Mouse (Mus musculus): Measurements from ENCODE around the gene Fbxo21. TPM values are rescaled to one million over a fixed set of nuclear protein-coding genes. Genes with fewer than 3 reads are reported as not detected.

Fbxo21 gene
- polyA plus RNA-seq, 2 experiments = 9.5 to 10.0 TPM

DNA sequence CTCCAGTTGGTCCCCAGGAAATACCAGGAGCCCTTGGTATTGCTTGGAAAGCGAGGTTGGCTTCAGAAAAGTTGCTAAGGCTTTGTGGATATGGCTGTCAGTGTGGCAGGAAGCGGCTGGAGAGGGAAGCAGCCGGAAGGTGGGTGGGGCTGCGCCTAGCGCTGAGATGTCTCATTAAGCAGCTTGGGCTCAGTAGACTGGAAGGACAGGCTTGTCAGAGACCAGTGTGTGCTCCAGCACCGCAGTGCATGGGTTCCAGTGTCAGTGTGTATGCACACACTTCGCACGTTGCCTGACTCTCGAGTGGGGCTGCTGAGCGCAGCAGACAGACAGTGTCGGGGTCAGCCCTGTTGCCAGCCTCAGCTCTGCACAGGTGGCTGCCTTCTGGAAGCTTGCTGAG lies 23.1 kb downstream of the Fbxo21 start:
- 81% methylated on average over 11 of the region's 11 CpGs for WGBS (ENCODE audit: insufficient replicate concordance)
- Histone ChIP-seq H3K9me3 (ENCODE audit: control insufficient read depth, low read length) (no peaks in the 10 kb centered on the region), H3K27ac (no peak overlapping the region), H3K9ac (replicated peaks) (no peak overlapping the region), H3K4me2 (ENCODE audit: low read depth) (no peak overlapping the region), H3K4me1 (replicated peaks; ENCODE audit: control insufficient read depth in 2 of 2, insufficient read depth in 2 of 2, low read length in 1 of 2) (no peaks in the 10 kb centered on the region; a peak in 1 of 4 replicates), H3K36me3 (replicated peaks; ENCODE audit: control insufficient read depth, insufficient read depth, low read depth) (peaks cover 2% of the 10 kb centered on the region; the same call in 1 of the 2 replicates), H3K4me3 (ENCODE audit: insufficient read depth in 1 of 2, low read depth in 2 of 2, low read length in 2 of 2) (no peak overlapping the region), H3K27me3 (ENCODE audit: control insufficient read depth, insufficient read depth, low read length) (no peaks in the 10 kb centered on the region)
- ATAC-seq (ENCODE audit: insufficient read depth) (no peak), DNase-seq (ENCODE audit: low read depth in 3 of 3, low spot score in 3 of 3) (no peak)
- no peak for TF ChIP-seq CTCF (IDR thresholded peaks at IDR 0.05; ENCODE audit: low read depth)
- TF ChIP-seq EP300 (IDR thresholded peaks at IDR 0.05; ENCODE audit: low read depth) = no peak

DNA sequence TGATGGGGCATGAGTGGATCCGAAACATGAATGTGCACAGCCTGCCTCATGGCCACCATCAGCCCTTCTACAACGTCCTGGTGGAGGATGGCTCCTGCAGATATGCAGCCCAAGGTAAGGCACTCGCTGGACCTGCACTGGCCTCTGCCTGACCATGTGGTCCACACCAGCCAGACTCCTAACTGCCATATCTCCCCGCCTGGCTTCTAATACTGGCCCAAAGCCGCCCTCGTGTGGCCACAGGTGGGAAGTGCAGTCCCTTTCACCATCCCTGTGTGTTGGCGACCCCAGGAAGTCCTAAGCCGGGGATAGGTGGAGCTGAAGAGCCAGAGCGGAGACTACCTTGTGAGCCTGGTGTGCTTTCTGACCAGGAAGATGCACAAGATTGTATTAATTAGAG lies 25.5 kb downstream of the Fbxo21 start:
- H3K36me3 ChIP-seq (replicated peaks; ENCODE audit: control insufficient read depth, insufficient read depth, low read depth) = peaks cover 2% of the 10 kb centered on the region; the same call in 1 of the 2 replicates
- 43% methylated on average over 9 of the region's 9 CpGs for WGBS (ENCODE audit: insufficient replicate concordance)
- TF ChIP-seq EP300 (IDR thresholded peaks at IDR 0.05; ENCODE audit: low read depth) = no peak
- TF ChIP-seq CTCF (IDR thresholded peaks at IDR 0.05; ENCODE audit: low read depth) = peak; percentile 94
- no peak overlapping the region for H3K4me2 ChIP-seq (ENCODE audit: low read depth)
- H3K4me1 ChIP-seq (replicated peaks; ENCODE audit: control insufficient read depth in 2 of 2, insufficient read depth in 2 of 2, low read length in 1 of 2) = no peaks in the 10 kb centered on the region
- H3K9ac ChIP-seq (replicated peaks) = no peak overlapping the region
- H3K27ac ChIP-seq = no peak overlapping the region
- no peaks in the 10 kb centered on the region for H3K9me3 ChIP-seq (ENCODE audit: control insufficient read depth, low read length)
- H3K27me3 ChIP-seq (ENCODE audit: control insufficient read depth, insufficient read depth, low read length) = no peaks in the 10 kb centered on the region
- no peak overlapping the region for H3K4me3 ChIP-seq (ENCODE audit: insufficient read depth in 1 of 2, low read depth in 2 of 2, low read length in 2 of 2)
- ATAC-seq (ENCODE audit: insufficient read depth) = peak; percentile 14; the same call in 1 of the 2 replicates
- no peak for DNase-seq (ENCODE audit: low read depth in 3 of 3, low spot score in 3 of 3)

DNA sequence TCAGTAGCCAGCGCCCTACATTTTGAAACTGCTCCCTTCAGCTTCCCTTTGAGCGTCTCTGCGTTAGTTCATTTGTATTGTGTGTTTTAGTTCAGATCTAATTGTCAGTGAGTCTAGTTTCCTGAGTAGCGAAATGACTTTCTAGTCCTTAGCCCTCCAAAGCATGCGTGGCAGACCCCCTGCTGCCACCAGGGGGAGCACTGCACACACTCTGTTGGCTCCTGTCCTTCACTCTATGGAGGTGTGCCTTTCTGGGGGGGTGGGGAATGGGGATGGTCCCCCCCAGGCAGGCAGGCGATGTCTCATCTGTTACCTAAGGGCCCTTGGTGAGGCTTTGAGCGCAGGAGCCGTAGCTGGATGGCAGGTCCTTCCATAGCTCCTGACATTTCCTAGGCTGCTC lies 28.1 kb downstream of the Fbxo21 start:
- no peaks in the 10 kb centered on the region for H3K27me3 ChIP-seq (ENCODE audit: control insufficient read depth, insufficient read depth, low read length)
- no peaks in the 10 kb centered on the region for H3K9me3 ChIP-seq (ENCODE audit: control insufficient read depth, low read length)
- no peak overlapping the region for H3K27ac ChIP-seq
- peak; percentile 91 for TF ChIP-seq CTCF (IDR thresholded peaks at IDR 0.05; ENCODE audit: low read depth)
- TF ChIP-seq EP300 (IDR thresholded peaks at IDR 0.05; ENCODE audit: low read depth) = no peak
- ATAC-seq (ENCODE audit: insufficient read depth) (no peak), DNase-seq (ENCODE audit: low read depth in 3 of 3, low spot score in 3 of 3) (no peak)
- H3K36me3 ChIP-seq (replicated peaks; ENCODE audit: control insufficient read depth, insufficient read depth, low read depth) = peaks cover 2% of the 10 kb centered on the region; the same call in 1 of the 2 replicates
- no peak overlapping the region for H3K4me2 ChIP-seq (ENCODE audit: low read depth)
- no peak overlapping the region for H3K4me3 ChIP-seq (ENCODE audit: insufficient read depth in 1 of 2, low read depth in 2 of 2, low read length in 2 of 2)
- no peak overlapping the region for H3K9ac ChIP-seq (replicated peaks)
- WGBS (ENCODE audit: insufficient replicate concordance) = 69% methylated on average over 8 of the region's 8 CpGs
- no peaks in the 10 kb centered on the region for H3K4me1 ChIP-seq (replicated peaks; ENCODE audit: control insufficient read depth in 2 of 2, insufficient read depth in 2 of 2, low read length in 1 of 2)

DNA sequence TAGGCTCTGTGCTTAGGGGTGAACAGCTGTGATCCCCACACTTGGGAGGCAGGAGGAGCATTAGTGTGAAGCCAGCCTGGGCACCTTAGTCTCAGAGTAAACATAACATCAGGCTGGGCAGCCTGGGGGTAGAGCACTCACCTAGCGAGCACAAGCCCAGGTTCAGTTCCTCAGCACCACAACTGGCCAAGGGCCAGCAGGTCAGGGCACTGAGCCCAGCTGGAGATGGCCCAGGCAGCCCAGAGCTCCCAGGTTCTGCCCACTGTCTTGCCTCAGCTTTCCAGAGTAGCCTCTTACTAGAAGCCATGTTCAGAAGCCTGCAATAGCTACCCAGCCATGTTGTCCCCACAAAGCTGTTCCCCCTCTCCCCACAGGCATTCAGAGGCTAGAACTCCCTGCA lies 29.2 kb downstream of the Fbxo21 start:
- H3K4me3 ChIP-seq (ENCODE audit: insufficient read depth in 1 of 2, low read depth in 2 of 2, low read length in 2 of 2) = no peak overlapping the region
- 81% methylated on average over 1 of the region's 1 CpGs for WGBS (ENCODE audit: insufficient replicate concordance)
- no peak overlapping the region for H3K9ac ChIP-seq (replicated peaks)
- no peak overlapping the region for H3K4me2 ChIP-seq (ENCODE audit: low read depth)
- H3K27ac ChIP-seq = no peak overlapping the region
- ATAC-seq (ENCODE audit: insufficient read depth) = no peak
- no peaks in the 10 kb centered on the region for H3K27me3 ChIP-seq (ENCODE audit: control insufficient read depth, insufficient read depth, low read length)
- no peak for DNase-seq (ENCODE audit: low read depth in 3 of 3, low spot score in 3 of 3)
- no peaks in the 10 kb centered on the region for H3K9me3 ChIP-seq (ENCODE audit: control insufficient read depth, low read length)
- peaks cover under 1% of the 10 kb centered on the region; the same call in 1 of the 2 replicates for H3K36me3 ChIP-seq (replicated peaks; ENCODE audit: control insufficient read depth, insufficient read depth, low read depth)
- H3K4me1 ChIP-seq (replicated peaks; ENCODE audit: control insufficient read depth in 2 of 2, insufficient read depth in 2 of 2, low read length in 1 of 2) = no peaks in the 10 kb centered on the region
- TF ChIP-seq EP300 (IDR thresholded peaks at IDR 0.05; ENCODE audit: low read depth) = no peak
- no peak for TF ChIP-seq CTCF (IDR thresholded peaks at IDR 0.05; ENCODE audit: low read depth)

DNA sequence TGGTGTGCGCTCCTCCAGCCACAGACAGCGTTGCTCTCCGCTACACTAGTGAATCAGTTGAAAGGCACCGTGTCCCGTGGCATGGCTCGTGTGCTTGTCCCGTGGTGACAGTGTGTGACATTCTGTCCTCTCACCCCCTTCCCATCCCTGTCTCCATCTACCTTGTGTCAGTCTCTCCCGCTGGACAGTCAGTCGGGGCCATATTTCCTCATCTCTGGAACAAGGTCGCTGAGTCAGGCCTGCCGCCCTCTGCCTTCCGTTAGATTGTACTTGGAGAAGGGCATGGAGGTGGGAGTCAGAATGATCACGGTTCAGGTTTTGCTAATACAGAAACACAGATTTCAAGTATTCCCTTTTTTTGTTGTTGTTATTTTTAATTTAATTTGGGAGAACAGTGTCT lies 31.8 kb downstream of the Fbxo21 start:
- H3K27me3 ChIP-seq (ENCODE audit: control insufficient read depth, insufficient read depth, low read length) = no peaks in the 10 kb centered on the region
- H3K27ac ChIP-seq = no peak overlapping the region
- no peaks in the 10 kb centered on the region; the same call in 1 of the 2 replicates for H3K36me3 ChIP-seq (replicated peaks; ENCODE audit: control insufficient read depth, insufficient read depth, low read depth)
- ATAC-seq (ENCODE audit: insufficient read depth) = no peak
- no peak for DNase-seq (ENCODE audit: low read depth in 3 of 3, low spot score in 3 of 3)
- no peaks in the 10 kb centered on the region for H3K4me1 ChIP-seq (replicated peaks; ENCODE audit: control insufficient read depth in 2 of 2, insufficient read depth in 2 of 2, low read length in 1 of 2)
- WGBS (ENCODE audit: insufficient replicate concordance) = 85% methylated on average over 13 of the region's 13 CpGs
- no peak overlapping the region for H3K4me3 ChIP-seq (ENCODE audit: insufficient read depth in 1 of 2, low read depth in 2 of 2, low read length in 2 of 2)
- TF ChIP-seq EP300 (IDR thresholded peaks at IDR 0.05; ENCODE audit: low read depth) (no peak), CTCF (IDR thresholded peaks at IDR 0.05; ENCODE audit: low read depth) (no peak)
- H3K4me2 ChIP-seq (ENCODE audit: low read depth) = no peak overlapping the region
- H3K9ac ChIP-seq (replicated peaks) = no peak overlapping the region
- H3K9me3 ChIP-seq (ENCODE audit: control insufficient read depth, low read length) = no peaks in the 10 kb centered on the region
